Mouse (Mus musculus) kidney, embryonic 16.5 days (tissue): ENCODE results near the gene Muc20. TPM values are rescaled to one million over a fixed set of nuclear protein-coding genes. Genes with fewer than 3 reads are reported as not detected.

Experiments
- ATAC-seq: fragments of 200-750 bp; cut with Nextera tagmentation; 2 replicates; pipeline ENCODE4 v1.8.0; 2017; ENCODE audit warnings: moderate TSS enrichment; ENCODE audit not compliant: low FRiP score, low TSS enrichment
- H3K27ac ChIP-seq: fragments of 300-500 bp; sonication (generic); 2 replicates; pipeline ENCODE4 v1.5.1; 2014; ENCODE audit warnings: low read length
- H3K27me3 ChIP-seq: fragments of 300-500 bp; sonication (generic); 2 replicates; pipeline ENCODE4 v1.6.1; 2014; ENCODE audit warnings: low read length, control low read depth, mixed read lengths; ENCODE audit not compliant: insufficient read depth
- H3K36me3 ChIP-seq: fragments of 300-500 bp; sonication (generic); 2 replicates; pipeline ENCODE4 v1.6.1; 2014; ENCODE audit warnings: low read length, control low read depth, mixed read lengths; ENCODE audit not compliant: insufficient read depth
- H3K4me1 ChIP-seq: fragments of 300-500 bp; sonication (generic); 2 replicates; pipeline ENCODE4 v1.6.1; 2014; ENCODE audit warnings: low read length, control low read depth, mixed read lengths; ENCODE audit not compliant: insufficient read depth
- H3K4me2 ChIP-seq: fragments of 300-500 bp; sonication (generic); replicated peaks from 2 replicates; pipeline ENCODE4 v1.6.1; 2014; ENCODE audit warnings: low read depth, low read length
- H3K4me3 ChIP-seq: fragments of 300-500 bp; sonication (generic); 2 replicates; pipeline ENCODE4 v1.5.1; 2014; ENCODE audit warnings: mild to moderate bottlenecking, low read length
- H3K9ac ChIP-seq: fragments of 300-500 bp; sonication (generic); replicated peaks from 2 replicates; pipeline ENCODE4 v1.6.1; 2014; ENCODE audit warnings: low read length
- H3K9me3 ChIP-seq: fragments of 300-500 bp; sonication (generic); 2 replicates; pipeline ENCODE4 v1.6.1; 2016; ENCODE audit warnings: low read length, control low read depth
- WGBS: fragments of 180-500 bp; shearing (Covaris S2); extraction: QIAGEN DNeasy Blood & Tissue Kit; methylation state at CpG from one replicate; pipeline ENCODE4 v1.1.7; 2014; 5-methylcytosine and 5-hydroxymethylcytosine counted together
- polyA plus RNA-seq: library from polyadenylated mRNA; unstranded; fragments of >200 nt; fragmentation: Nextera tagmentation; extraction: Ambion mirVana; gene quantifications from 2 replicates; pipeline ENCODE4 v1.2.1, GENCODE M21; 2015

Muc20 gene
- polyA plus RNA-seq, 1 experiment from 2014 or later = 6.2 TPM

- no peak for ATAC-seq
- Histone ChIP-seq H3K36me3 (no peaks in the 10 kb centered on the region), H3K9me3 (no peaks in the 10 kb centered on the region), H3K4me3 (no peak overlapping the region), H3K9ac (no peak overlapping the region), H3K27ac (no peak overlapping the region), H3K4me1 (no peaks in the 10 kb centered on the region), H3K27me3 (no peaks in the 10 kb centered on the region), H3K4me2 (no peak overlapping the region)
- 91% methylated on average over 3 of the region's 3 CpGs for WGBS
Observed at GRCm38 (mm10) chr16:32733213-32733612, 64.0 kb downstream of the Muc20 start.

- Histone ChIP-seq H3K4me1 (no peaks in the 10 kb centered on the region), H3K4me2 (no peak overlapping the region), H3K27me3 (no peaks in the 10 kb centered on the region), H3K9me3 (no peaks in the 10 kb centered on the region), H3K27ac (no peak overlapping the region), H3K4me3 (no peak overlapping the region), H3K36me3 (no peaks in the 10 kb centered on the region), H3K9ac (no peak overlapping the region)
- no peak; the same call in 1 of the 2 replicates for ATAC-seq
- WGBS = 32% methylated on average over 1 of the region's 1 CpGs
Observed at GRCm38 (mm10) chr16:32728730-32729129, 68.5 kb downstream of the Muc20 start.

GRCm38 (mm10) chr16:32728240-32728639 lies 69.0 kb downstream of the Muc20 start:
- H3K4me2 ChIP-seq = no peak overlapping the region
- H3K4me3 ChIP-seq = no peak overlapping the region
- no peaks in the 10 kb centered on the region for H3K36me3 ChIP-seq
- H3K9ac ChIP-seq = no peak overlapping the region
- ATAC-seq = peak; percentile 59; the same call in 1 of the 2 replicates
- H3K27ac ChIP-seq = no peak overlapping the region
- H3K27me3 ChIP-seq = no peaks in the 10 kb centered on the region
- H3K4me1 ChIP-seq = no peaks in the 10 kb centered on the region
- H3K9me3 ChIP-seq = no peaks in the 10 kb centered on the region

Other genes with a start within 250 kb of the Muc20 start
- gene Tfrc, start 188.5 kb downstream of the Muc20 start, polyA plus RNA-seq = 46.5 and 48.5 TPM in 2 replicates
- gene Tnk2, start 153.6 kb downstream of the Muc20 start, polyA plus RNA-seq = 10.9 and 11.3 TPM in 2 replicates
- gene Muc4, start 61.5 kb downstream of the Muc20 start, polyA plus RNA-seq = 0.27 and 0.44 TPM in 2 replicates
- gene Smbd1, start 13.0 kb upstream of the Muc20 start, polyA plus RNA-seq = not detected in 2 replicates
- gene Fyttd1, start 80.1 kb upstream of the Muc20 start, polyA plus RNA-seq = 102 and 109 TPM in 2 replicates
- gene Rubcn, start 80.3 kb upstream of the Muc20 start, polyA plus RNA-seq = 23.7 and 24.2 TPM in 2 replicates
- 22.7 and 23.7 TPM in 2 replicates for gene Lrch3, start 116.7 kb upstream of the Muc20 start, polyA plus RNA-seq